ENCODE assay signal across 25 mouse cellular contexts in the genomic region with DNA sequence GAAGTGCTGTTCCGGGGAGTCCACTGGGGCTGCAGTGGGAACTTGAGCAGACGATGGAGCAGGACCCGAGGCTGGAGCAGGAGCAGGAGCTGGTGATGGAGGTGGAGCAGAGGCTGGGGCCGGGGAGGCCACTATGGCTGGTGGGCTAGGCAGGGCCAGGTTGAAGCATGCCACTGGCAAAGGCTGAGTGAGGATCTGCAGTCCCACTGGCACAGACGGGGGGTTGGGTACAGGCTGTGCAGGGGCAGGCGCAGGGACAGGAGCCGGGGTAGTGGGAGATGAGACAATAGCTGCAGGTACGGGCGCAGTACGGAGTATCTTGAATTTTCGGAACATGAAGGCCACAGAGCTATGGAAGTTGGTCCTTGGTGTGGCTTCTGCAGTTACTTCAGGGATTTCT. TPM values are rescaled to one million over a fixed set of nuclear protein-coding genes. Genes with fewer than 3 reads are reported as not detected.
"Had no signal": no experiment of that assay in that cellular context is flagged by ENCODE, and none has a peak within 500 bp of the region (broad histone marks: within the 10 kb centered on the region; RNA-seq: fewer than 3 reads in every experiment).

No protein-coding gene starts in this region.

- DNase-seq: kidney, adult 2 months; kidney, postnatal 36 days; liver; lung, adult 18-20 months; lung, postnatal 10 days; lung, postnatal 36 days; retina, postnatal 1 day; right cerebral cortex, postnatal 25 days; spleen, adult 18-20 months; thymus, postnatal 25 days had no signal

- H3K27me3 ChIP-seq: limb, embryonic 13.5 days; liver, embryonic 12.5 days; liver, embryonic 15.5 days; lung, embryonic 15.5 days; stomach, embryonic 15.5 days had no signal

- H3K4me2 ChIP-seq: limb, embryonic 13.5 days; liver, embryonic 12.5 days; liver, embryonic 15.5 days; lung, embryonic 15.5 days; midbrain, embryonic 12.5 days; midbrain, embryonic 15.5 days; neural tube, embryonic 13.5 days; stomach, embryonic 15.5 days had no signal

- H3K9me3 ChIP-seq: limb, embryonic 10.5 days; limb, embryonic 13.5 days; liver, embryonic 12.5 days; liver, embryonic 15.5 days; lung, embryonic 15.5 days; midbrain, embryonic 12.5 days; midbrain, embryonic 15.5 days; neural tube, embryonic 13.5 days; stomach, embryonic 15.5 days had no signal

- H3K36me3 ChIP-seq: midbrain, embryonic 15.5 days had no signal

- H3K27ac ChIP-seq: kidney, postnatal 0 days; limb, embryonic 10.5 days; limb, embryonic 13.5 days; liver, embryonic 12.5 days; liver, embryonic 15.5 days; lung, embryonic 15.5 days; midbrain, embryonic 12.5 days; midbrain, embryonic 15.5 days; neural tube, embryonic 13.5 days; stomach, embryonic 15.5 days had no signal

- H3K4me3 ChIP-seq: limb, embryonic 10.5 days; limb, embryonic 13.5 days; liver, embryonic 12.5 days; liver, embryonic 15.5 days; lung, embryonic 15.5 days; midbrain, embryonic 12.5 days; midbrain, embryonic 15.5 days; neural tube, embryonic 13.5 days; stomach, embryonic 15.5 days had no signal

- H3K9ac ChIP-seq: limb, embryonic 13.5 days; liver, embryonic 12.5 days; liver, embryonic 15.5 days; lung, embryonic 15.5 days; midbrain, embryonic 12.5 days; midbrain, embryonic 15.5 days; neural tube, embryonic 13.5 days; stomach, embryonic 15.5 days had no signal

- ATAC-seq: liver, embryonic 12.5 days; midbrain, embryonic 15.5 days had no signal

RNA-seq across cellular contexts. Expression of a gene that starts 20.5 kb away (rescaled TPM):
- total RNA-seq: layer of hippocampus, postnatal 25 days; left cerebral cortex, adult 18-20 months; left cerebral cortex, postnatal 25 days had no signal
- polyA plus RNA-seq: kidney, adult 2 months; kidney, embryonic 14.5 days; limb, embryonic 10.5 days; limb, embryonic 13.5 days; liver, embryonic 12.5 days; liver, embryonic 15.5 days; lung, embryonic 15.5 days; midbrain, embryonic 12.5 days; midbrain, embryonic 15.5 days; neural tube, embryonic 13.5 days; thymus, postnatal 0 days had no signal
